Mouse (Mus musculus) small intestine, adult 2 months (tissue): Measurements from ENCODE around the gene Zswim9.

Source experiments
- CTCF ChIP-seq: fragments of 200-500 bp; IDR thresholded peaks from 2 replicates; pipeline ENCODE4 v1.5.1; 2012; ENCODE audit warnings: low read depth, mild to moderate bottlenecking, control low read depth, inconsistent platforms, low read length, moderate library complexity, mixed read lengths; ENCODE audit not compliant: insufficient replicate concordance, insufficient read length; ENCODE audit errors: extremely low read depth
- POLR2A ChIP-seq: fragments of 200-500 bp; IDR thresholded peaks from 2 replicates; pipeline ENCODE4 v1.6.1; 2012; ENCODE audit warnings: low read depth, mild to moderate bottlenecking, control low read depth, inconsistent platforms, low read length, moderate library complexity

DNA sequence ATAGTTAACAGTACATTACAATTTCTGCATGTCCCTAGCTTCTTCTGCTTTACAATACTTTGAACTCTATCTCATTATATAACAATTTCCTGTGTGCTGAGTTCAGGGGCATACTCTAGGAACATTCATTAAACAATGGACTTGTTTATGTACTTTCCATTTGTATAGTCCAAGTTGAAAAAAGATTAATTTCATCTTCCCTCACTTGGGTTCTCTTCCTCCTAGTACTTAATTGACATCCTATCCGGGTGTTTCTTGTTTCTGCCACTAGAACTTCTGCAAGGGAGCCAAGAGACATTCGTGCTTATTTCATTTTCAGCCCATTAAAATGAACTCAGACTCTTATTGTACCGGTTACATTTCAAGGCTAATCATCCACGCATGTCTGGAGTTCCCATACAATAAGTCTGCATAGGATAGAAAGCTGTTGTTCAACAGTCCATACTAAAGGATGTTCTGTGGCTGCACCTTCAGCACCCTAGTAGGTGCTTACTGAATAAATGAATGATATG is 9.7 kb downstream of the Zswim9 start:
- TF ChIP-seq CTCF: no peak
- TF ChIP-seq POLR2A: no peak
